Mouse (Mus musculus): ENCODE measurements around the gene Dmac1. TPM values are rescaled to one million over a fixed set of nuclear protein-coding genes. Genes with fewer than 3 reads are reported as not detected.

Dmac1 gene
- total RNA-seq (2014; rRNA removed) (46.0 and 66.2 TPM in 2 replicates), polyA plus RNA-seq (2015; fragmentation: Nextera tagmentation; extraction: Ambion mirVana) (90.5 and 97.3 TPM in 2 replicates)

GRCm38 (mm10) chr4:75278197-75279175 lies at the start of gene Dmac1:
TSS of gene Dmac1 (minus strand) at chr4:75278305.
- Histone ChIP-seq H3K9ac (replicated peaks; ENCODE audit: low read length) (peak within 1 kb of the TSS; percentile 84), H3K36me3 (ENCODE audit: insufficient read depth, low read length) (no peaks in the 10 kb centered on the region), H3K9me3 (ENCODE audit: low read length) (no peaks in the 10 kb centered on the region), H3K4me1 (ENCODE audit: insufficient read depth, low read length) (no peaks in the 10 kb centered on the region), H3K4me2 (ENCODE audit: low read depth, low read length) (peak within 1 kb of the TSS; percentile 68), H3K4me3 (ENCODE audit: low read length) (peak within 1 kb of the TSS; percentile 85), H3K27ac (peak within 1 kb of the TSS; percentile 78), H3K27me3 (ENCODE audit: insufficient read depth, low read length) (no peaks in the 10 kb centered on the region)
- peak; percentile 28 for TF ChIP-seq CTCF (IDR thresholded peaks at IDR 0.05; ENCODE audit: low read depth)
- DNase-seq (ENCODE audit: low spot score) (peak; percentile 95), ATAC-seq (peak; percentile 97)
- WGBS: 18% methylated on average over 23 of the region's 23 CpGs

- Histone ChIP-seq H3K36me3 (ENCODE audit: insufficient read depth, low read length) (no peaks in the 10 kb centered on the region), H3K27me3 (ENCODE audit: insufficient read depth, low read length) (no peaks in the 10 kb centered on the region), H3K9me3 (ENCODE audit: low read length) (no peaks in the 10 kb centered on the region), H3K4me3 (ENCODE audit: low read length) (no peak overlapping the region), H3K4me2 (ENCODE audit: low read depth, low read length) (no peak overlapping the region), H3K9ac (replicated peaks; ENCODE audit: low read length) (no peak overlapping the region), H3K4me1 (ENCODE audit: insufficient read depth, low read length) (no peaks in the 10 kb centered on the region), H3K27ac (no peak overlapping the region)
- no peak for TF ChIP-seq CTCF (IDR thresholded peaks at IDR 0.05; ENCODE audit: low read depth)
- ATAC-seq: no peak
- 85% methylated on average over 1 of the region's 1 CpGs for WGBS
- DNase-seq (ENCODE audit: low spot score): no peak
Observed at GRCm38 (mm10) chr4:75315431-75315830, 37.3 kb upstream of the Dmac1 start.

DNA sequence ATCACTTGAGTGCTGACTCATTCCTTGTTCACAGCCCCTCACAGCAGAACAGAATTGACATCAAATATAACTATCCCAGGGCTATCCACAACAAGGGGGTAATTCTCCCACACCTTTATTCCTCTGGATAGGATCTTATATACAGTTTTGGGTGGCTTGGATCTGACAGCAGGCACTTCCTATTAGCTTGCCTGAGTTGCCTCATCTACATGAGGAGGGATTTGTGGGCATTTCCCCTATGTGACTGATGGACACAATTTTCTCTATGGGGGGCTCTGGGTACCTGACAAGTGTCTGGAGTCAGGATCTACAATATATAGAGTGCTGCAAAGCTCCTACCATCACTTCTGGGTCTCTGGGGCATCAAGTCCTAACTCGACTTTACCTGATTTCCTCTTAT lies 36.9 kb upstream of the Dmac1 start:
- Histone ChIP-seq H3K4me1 (ENCODE audit: insufficient read depth, low read length) (no peaks in the 10 kb centered on the region), H3K9me3 (ENCODE audit: low read length) (no peaks in the 10 kb centered on the region), H3K9ac (replicated peaks; ENCODE audit: low read length) (no peak overlapping the region), H3K27ac (no peak overlapping the region), H3K4me2 (ENCODE audit: low read depth, low read length) (no peak overlapping the region), H3K27me3 (ENCODE audit: insufficient read depth, low read length) (no peaks in the 10 kb centered on the region), H3K4me3 (ENCODE audit: low read length) (no peak overlapping the region), H3K36me3 (ENCODE audit: insufficient read depth, low read length) (no peaks in the 10 kb centered on the region)
- TF ChIP-seq CTCF (IDR thresholded peaks at IDR 0.05; ENCODE audit: low read depth): no peak
- DNase-seq (ENCODE audit: low spot score) (no peak), ATAC-seq (no peak)
- 83% methylated on average over 1 of the region's 1 CpGs for WGBS

- TF ChIP-seq CTCF (IDR thresholded peaks at IDR 0.05; ENCODE audit: low read depth): no peak
- WGBS: 95% methylated on average over 2 of the region's 2 CpGs
Observed at GRCm38 (mm10) chr4:75311918-75312317, 33.8 kb upstream of the Dmac1 start.

GRCm38 (mm10) chr4:75311305-75311704 lies 33.2 kb upstream of the Dmac1 start:
- 68% methylated on average over 2 of the region's 2 CpGs for WGBS
- Histone ChIP-seq H3K9ac (replicated peaks; ENCODE audit: low read length) (no peak overlapping the region), H3K4me2 (ENCODE audit: low read depth, low read length) (no peak overlapping the region), H3K27me3 (ENCODE audit: insufficient read depth, low read length) (no peaks in the 10 kb centered on the region), H3K27ac (no peak overlapping the region), H3K36me3 (ENCODE audit: insufficient read depth, low read length) (no peaks in the 10 kb centered on the region), H3K4me1 (ENCODE audit: insufficient read depth, low read length) (no peaks in the 10 kb centered on the region), H3K4me3 (ENCODE audit: low read length) (no peak overlapping the region), H3K9me3 (ENCODE audit: low read length) (no peaks in the 10 kb centered on the region)
- no peak for DNase-seq (ENCODE audit: low spot score)
- no peak for ATAC-seq
- no peak for TF ChIP-seq CTCF (IDR thresholded peaks at IDR 0.05; ENCODE audit: low read depth)

More at GRCm38 (mm10) chr4:75311918-75312317, 33.8 kb upstream of the Dmac1 start:
- Histone ChIP-seq H3K27me3 (ENCODE audit: insufficient read depth, low read length) (no peaks in the 10 kb centered on the region), H3K9ac (replicated peaks; ENCODE audit: low read length) (no peak overlapping the region), H3K36me3 (ENCODE audit: insufficient read depth, low read length) (no peaks in the 10 kb centered on the region), H3K4me3 (ENCODE audit: low read length) (no peak overlapping the region), H3K4me2 (ENCODE audit: low read depth, low read length) (no peak overlapping the region), H3K27ac (no peak overlapping the region), H3K9me3 (ENCODE audit: low read length) (no peaks in the 10 kb centered on the region), H3K4me1 (ENCODE audit: insufficient read depth, low read length) (no peaks in the 10 kb centered on the region)
- ATAC-seq (no peak), DNase-seq (ENCODE audit: low spot score) (no peak)

DNA sequence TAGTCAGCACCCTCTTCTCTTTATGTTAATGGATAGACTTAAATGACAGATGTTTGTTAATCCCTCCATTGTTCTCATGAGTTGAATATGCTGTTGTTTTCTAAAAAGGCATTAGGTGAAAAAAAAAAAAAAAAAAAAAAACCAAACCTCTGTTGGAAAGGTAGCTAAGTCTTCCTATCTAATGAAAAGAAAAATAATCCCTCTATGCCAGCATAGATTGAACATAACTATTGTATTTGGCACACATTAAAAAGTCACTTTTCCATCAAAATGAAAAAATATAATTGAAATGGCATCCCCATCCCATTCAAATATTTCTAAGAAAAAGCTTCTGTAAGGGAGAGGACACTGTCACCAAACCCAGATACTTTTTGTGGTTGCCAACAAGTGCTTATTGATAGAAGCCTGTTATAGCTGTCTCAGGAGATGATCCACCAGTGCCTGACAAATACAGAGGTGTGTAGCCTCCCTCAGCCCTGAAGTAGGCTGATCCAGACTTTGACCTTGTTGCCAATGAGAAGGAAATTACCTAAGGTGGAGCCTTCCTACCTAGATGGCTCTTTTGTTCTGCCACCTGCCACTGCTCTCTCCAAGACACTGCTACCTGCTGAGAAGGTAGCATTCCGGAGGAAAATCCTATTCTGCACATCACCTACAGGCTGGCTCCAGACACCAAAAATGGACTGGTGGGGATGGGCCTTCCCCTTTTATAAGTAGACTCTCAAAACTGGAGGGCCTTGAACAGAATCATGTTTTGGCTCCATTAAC lies 22.3 kb upstream of the Dmac1 start:
- H3K4me1 ChIP-seq (ENCODE audit: insufficient read depth, low read length): no peaks in the 10 kb centered on the region
- no peaks in the 10 kb centered on the region for H3K27me3 ChIP-seq (ENCODE audit: insufficient read depth, low read length)
- no peak overlapping the region for H3K4me3 ChIP-seq (ENCODE audit: low read length)
- H3K9ac ChIP-seq (replicated peaks; ENCODE audit: low read length): no peak overlapping the region
- DNase-seq (ENCODE audit: low spot score): no peak
- 67% methylated on average over 1 of the region's 1 CpGs for WGBS
- no peak overlapping the region for H3K4me2 ChIP-seq (ENCODE audit: low read depth, low read length)
- ATAC-seq: no peak
- H3K9me3 ChIP-seq (ENCODE audit: low read length): no peaks in the 10 kb centered on the region
- H3K27ac ChIP-seq: no peak overlapping the region
- no peaks in the 10 kb centered on the region for H3K36me3 ChIP-seq (ENCODE audit: insufficient read depth, low read length)
- TF ChIP-seq CTCF (IDR thresholded peaks at IDR 0.05; ENCODE audit: low read depth): no peak
